Mouse (Mus musculus) frontal cortex, postnatal 10 days (tissue): ENCODE measurements at regions not wholly inside any gene's neighbourhood (a gene's known extent, or its start where the extent isn't known, plus 50 kb on each side); places are given as distances from the start of the nearest gene placed in this dataset.

Experiments used
- DNase-seq, 2 experiments: peaks; one replicate each; pipeline ENCODE4 v3.0.0; 2022; ENCODE audit warnings: low spot score in 2 of 2, mixed read lengths in 1 of 2

- peak in 1 of 2 experiments; percentile 5 for DNase-seq
Measured at GRCm38 (mm10) chr13:80418480-80419183, 464.6 kb upstream of the Arrdc3 start.

DNA sequence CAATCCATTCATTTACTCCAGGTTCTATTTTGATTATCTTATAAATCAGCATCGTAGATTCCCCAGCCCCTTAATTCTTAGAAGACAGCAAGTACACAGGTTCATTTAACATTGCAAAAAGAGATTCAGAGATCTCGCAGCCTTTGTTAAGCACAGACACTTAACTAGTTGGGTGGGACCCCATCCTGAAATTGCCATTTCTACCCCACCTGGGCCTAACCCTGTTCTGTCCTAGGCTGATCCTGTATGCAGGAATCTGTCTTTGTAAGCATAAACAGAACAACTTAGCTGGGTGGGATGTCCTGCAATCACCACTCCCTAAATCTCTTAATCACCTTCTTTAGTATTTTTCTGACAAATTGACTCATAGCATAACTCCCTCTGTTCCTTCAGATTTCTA is 462.8 kb upstream of the Arrdc3 start:
- no peak for DNase-seq
